Mouse (Mus musculus) adrenal gland, postnatal 25 days (tissue): ENCODE measurements around the gene Meaf6. TPM values are rescaled to one million over a fixed set of nuclear protein-coding genes. Genes with fewer than 3 reads are reported as not detected.

Source experiments
- DNase-seq: peaks from one replicate; pipeline ENCODE4 v3.0.0; 2021; ENCODE audit warnings: mixed read lengths
- total RNA-seq: library from RNA; stranded (reverse); gene quantifications from 2 replicates; pipeline ENCODE4 v1.2.3, GENCODE M21; 2021

Gene Meaf6
- total RNA-seq, 1 experiment from 2014 or later = 36.9 TPM

- DNase-seq = peak; percentile 28
Observed at GRCm38 (mm10) chr4:125115710-125116089, 30.8 kb downstream of the Meaf6 start.

- peak; percentile 68 for DNase-seq
Observed at GRCm38 (mm10) chr4:125116090-125116861, 31.3 kb downstream of the Meaf6 start.

DNA sequence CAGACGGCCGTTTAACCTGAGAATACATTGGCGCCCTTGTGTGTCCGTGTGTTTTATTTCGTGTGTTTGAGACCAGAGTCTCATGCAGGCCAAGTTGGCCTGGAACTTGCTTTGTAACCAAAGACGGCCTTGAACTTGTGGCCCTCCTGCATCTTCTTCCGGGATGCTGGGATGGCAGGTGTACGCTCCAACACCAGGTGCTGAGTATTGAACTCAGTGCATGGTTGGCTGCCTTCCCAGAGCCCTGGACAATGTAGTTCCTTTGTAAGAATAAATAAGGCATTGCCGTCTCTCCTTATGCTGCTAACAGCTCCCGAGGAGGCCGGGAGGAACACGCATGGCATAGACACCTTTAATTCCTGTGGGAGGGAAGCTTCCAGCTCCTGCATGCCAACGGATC is 32.0 kb downstream of the Meaf6 start:
- DNase-seq = no peak

- peak; percentile 18 for DNase-seq
Observed at GRCm38 (mm10) chr4:125117902-125118320, 33.0 kb downstream of the Meaf6 start.

GRCm38 (mm10) chr4:125119070-125119469 is 34.1 kb downstream of the Meaf6 start:
- DNase-seq = no peak

DNA sequence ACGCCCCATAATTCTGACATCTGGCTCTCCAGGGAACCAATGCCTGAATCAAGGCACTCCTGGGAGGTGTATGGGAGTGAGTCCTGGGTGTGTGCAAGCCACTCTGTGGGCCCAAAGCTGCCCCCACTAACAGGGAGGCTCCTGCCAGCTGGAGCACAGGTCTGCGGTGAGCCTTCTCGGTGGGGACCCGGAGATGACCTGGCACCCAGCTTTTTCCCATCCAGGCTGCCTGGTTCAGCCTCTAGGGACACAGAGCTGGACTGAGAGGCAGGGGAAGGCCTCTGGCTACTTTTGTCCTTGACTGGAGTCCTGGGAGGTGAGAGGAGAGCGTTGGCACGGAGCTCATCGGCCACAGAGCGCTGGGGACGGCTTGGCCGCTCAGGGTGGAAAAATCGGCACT is 34.8 kb downstream of the Meaf6 start:
- DNase-seq = peak; percentile 43

- peak; percentile 80 for DNase-seq
Observed at GRCm38 (mm10) chr4:125122431-125123278, 37.7 kb downstream of the Meaf6 start.

- DNase-seq = no peak
Observed at GRCm38 (mm10) chr4:125123279-125123671, 38.3 kb downstream of the Meaf6 start.

DNA sequence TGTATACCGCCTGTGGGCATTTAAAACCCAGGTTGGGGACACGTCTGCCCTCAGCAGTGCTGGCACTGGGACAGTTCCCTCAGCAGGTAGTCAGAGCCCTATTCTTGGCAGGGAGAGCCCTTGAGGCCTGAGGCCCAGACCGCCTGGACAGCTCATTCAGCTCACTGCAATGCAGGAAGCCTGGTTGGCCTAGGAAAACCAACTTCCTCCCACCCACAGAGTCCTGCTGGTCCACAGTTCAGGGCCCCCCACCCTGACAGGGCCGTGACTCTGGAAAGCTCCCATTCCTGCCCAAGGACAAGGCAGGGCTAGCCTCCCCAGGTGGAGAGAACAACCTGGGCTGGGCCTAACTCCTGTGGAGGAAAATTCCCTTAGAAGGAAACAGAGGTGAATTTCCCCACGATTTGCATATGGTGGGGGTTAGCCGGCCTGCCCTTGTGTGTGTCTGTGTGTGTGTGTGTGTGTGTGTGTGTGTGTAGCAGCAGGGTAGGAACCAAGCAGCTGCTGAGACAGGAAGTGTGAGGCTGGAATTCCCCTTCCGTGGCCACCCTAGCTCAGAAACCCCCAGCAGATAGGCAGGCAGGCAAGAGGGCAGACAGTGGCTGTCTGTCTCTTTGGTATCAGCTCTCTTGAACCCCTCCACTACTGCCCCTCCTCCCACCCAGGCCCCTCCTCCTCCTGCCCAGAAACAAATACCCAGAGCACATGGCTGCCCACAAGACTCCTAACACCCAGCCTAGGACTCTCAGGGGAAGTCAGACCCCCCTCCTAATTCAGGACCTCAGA is 39.7 kb downstream of the Meaf6 start:
- DNase-seq = no peak

GRCm38 (mm10) chr4:125125361-125125921 is 40.5 kb downstream of the Meaf6 start:
- no peak for DNase-seq

- DNase-seq = no peak
Observed at GRCm38 (mm10) chr4:125126186-125126585, 41.3 kb downstream of the Meaf6 start.

- no peak for DNase-seq
Observed at GRCm38 (mm10) chr4:125126761-125127160, 41.8 kb downstream of the Meaf6 start.

- peak; percentile 94 for DNase-seq
Observed at GRCm38 (mm10) chr4:125127305-125128084, 42.6 kb downstream of the Meaf6 start, which contains the start of gene Zc3h12a. Gene Zc3h12a, minus strand, starts transcription at chr4:125127840.

- peak; percentile 70 for DNase-seq
Observed at GRCm38 (mm10) chr4:125131493-125131892, 46.6 kb downstream of the Meaf6 start.

- DNase-seq = peak; percentile 73
Observed at GRCm38 (mm10) chr4:125132394-125132793, 47.5 kb downstream of the Meaf6 start.

GRCm38 (mm10) chr4:125134192-125134591 is 49.3 kb downstream of the Meaf6 start:
- no peak for DNase-seq

GRCm38 (mm10) chr4:125134631-125135030 is 49.7 kb downstream of the Meaf6 start:
- DNase-seq = no peak

GRCm38 (mm10) chr4:125135076-125135855 is 50.3 kb downstream of the Meaf6 start:
- DNase-seq = no peak

GRCm38 (mm10) chr4:125136303-125136888 is 51.5 kb downstream of the Meaf6 start:
- no peak for DNase-seq

DNA sequence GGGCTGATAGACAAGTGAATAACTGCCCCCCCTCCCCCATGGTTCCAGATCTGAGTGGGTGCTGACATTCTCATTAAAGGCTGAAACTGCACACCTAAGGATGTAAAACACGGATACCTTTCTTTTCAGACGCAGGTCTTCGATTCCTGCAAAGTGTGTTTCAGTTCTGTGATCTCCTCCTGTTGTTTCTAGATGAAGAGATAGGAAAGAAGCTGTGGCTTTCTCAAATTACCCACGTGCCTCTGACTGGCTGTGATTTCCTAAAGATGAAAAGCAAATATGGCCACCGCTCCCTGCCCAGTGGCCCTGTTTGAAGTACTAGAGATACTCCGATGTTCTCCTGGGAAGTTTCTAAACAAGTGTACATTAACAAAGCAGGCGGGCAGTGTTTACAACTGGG is 53.4 kb downstream of the Meaf6 start:
- no peak for DNase-seq
